Mouse (Mus musculus): Measurements from ENCODE around the gene U2af1. TPM values are rescaled to one million over a fixed set of nuclear protein-coding genes. Genes with fewer than 3 reads are reported as not detected.

Gene U2af1
- total and polyA plus RNA-seq, 3 experiments, result 211 to 928 (median 498) TPM

- Histone ChIP-seq H3K27me3 (ENCODE audit: control insufficient read depth in 1 of 2, insufficient read depth in 2 of 2, low read length in 2 of 2) (no peaks in the 10 kb centered on the region), H3K4me1 (ENCODE audit: control insufficient read depth in 1 of 2, insufficient read depth in 2 of 2, low read length in 2 of 2) (peaks cover 0 to 5% of the 10 kb centered on the region in 2 experiments; a peak in 3 of 4 replicates), H3K36me3 (ENCODE audit: control insufficient read depth in 1 of 2, insufficient read depth in 2 of 2, low read length in 2 of 2) (peaks cover 11 to 40% of the 10 kb centered on the region in 2 experiments), H3K9me3 (replicated peaks; ENCODE audit: insufficient read depth, low read length) (no peaks in the 10 kb centered on the region), H3K4me3 (ENCODE audit: control insufficient read depth in 1 of 2, insufficient read depth in 1 of 2, low read depth in 2 of 2, low read length in 2 of 2) (no peak overlapping the region), H3K27ac (ENCODE audit: control insufficient read depth, low read depth, low read length) (no peak overlapping the region), H3K9ac (ENCODE audit: control insufficient read depth, low read depth, low read length, poor library complexity, severe bottlenecking) (no peak overlapping the region), H3K79me2 (ENCODE audit: control insufficient read depth, insufficient read depth, low read length, poor library complexity) (peaks cover 35% of the 10 kb centered on the region)
- no peak for TF ChIP-seq ZNF384 (IDR thresholded peaks at IDR 0.05; ENCODE audit: low read depth, low read length)
- TF ChIP-seq ETS1 (IDR thresholded peaks at IDR 0.05; ENCODE audit: low read depth, low read length), result no peak
- no peak for TF ChIP-seq TBP (IDR thresholded peaks at IDR 0.05; ENCODE audit: low read depth, low read length)
- no peak for TF ChIP-seq E2F4 (IDR thresholded peaks at IDR 0.05; ENCODE audit: borderline replicate concordance, low read depth, low read length)
- no peak for TF ChIP-seq MXI1 (IDR thresholded peaks at IDR 0.05; ENCODE audit: low read depth, low read length)
- TF ChIP-seq POLR2A (IDR thresholded peaks at IDR 0.05; ENCODE audit: control insufficient read depth in 1 of 2, insufficient read depth in 1 of 2, low read depth in 1 of 2, low read length in 2 of 2, poor library complexity in 1 of 2), result peak in 1 of 2 experiments; percentile 14; a peak in 1 of 4 replicates
- no peak for DNase-seq (ENCODE audit: low read depth, low spot score)
Observed at GRCm38 (mm10) chr17:31653277-31653676, 5.4 kb downstream of the U2af1 start.

GRCm38 (mm10) chr17:31652152-31652551 is 6.5 kb downstream of the U2af1 start:
- peaks cover 0 to 2% of the 10 kb centered on the region in 2 experiments; a peak in 2 of 4 replicates for H3K4me1 ChIP-seq (ENCODE audit: control insufficient read depth in 1 of 2, insufficient read depth in 2 of 2, low read length in 2 of 2)
- H3K27me3 ChIP-seq (ENCODE audit: control insufficient read depth in 1 of 2, insufficient read depth in 2 of 2, low read length in 2 of 2), result no peaks in the 10 kb centered on the region
- DNase-seq (ENCODE audit: low read depth, low spot score), result no peak
- no peak overlapping the region for H3K9ac ChIP-seq (ENCODE audit: control insufficient read depth, low read depth, low read length, poor library complexity, severe bottlenecking)
- H3K27ac ChIP-seq (ENCODE audit: control insufficient read depth, low read depth, low read length), result no peak overlapping the region
- peaks cover 8 to 39% of the 10 kb centered on the region in 2 experiments for H3K36me3 ChIP-seq (ENCODE audit: control insufficient read depth in 1 of 2, insufficient read depth in 2 of 2, low read length in 2 of 2)
- peaks cover 24% of the 10 kb centered on the region for H3K79me2 ChIP-seq (ENCODE audit: control insufficient read depth, insufficient read depth, low read length, poor library complexity)
- H3K4me3 ChIP-seq (ENCODE audit: control insufficient read depth in 1 of 2, insufficient read depth in 1 of 2, low read depth in 2 of 2, low read length in 2 of 2), result no peak overlapping the region
- TF ChIP-seq ZMIZ1 (IDR thresholded peaks at IDR 0.05; ENCODE audit: low read depth, low read length) (no peak), MXI1 (IDR thresholded peaks at IDR 0.05; ENCODE audit: low read depth, low read length) (no peak), MYB (IDR thresholded peaks at IDR 0.05; ENCODE audit: low read depth, low read length) (no peak), GATA1 (IDR thresholded peaks at IDR 0.05; ENCODE audit: low read depth, low read length) (no peak), E2F4 (IDR thresholded peaks at IDR 0.05; ENCODE audit: borderline replicate concordance, low read depth, low read length) (no peak), SIN3A (IDR thresholded peaks at IDR 0.05; ENCODE audit: low read length) (no peak), UBTF (IDR thresholded peaks at IDR 0.05; ENCODE audit: borderline replicate concordance, insufficient read depth, low read depth, low read length) (no peak), MEF2A (IDR thresholded peaks at IDR 0.05; ENCODE audit: extremely low read depth, insufficient replicate concordance, low read depth, low read length, poor library complexity, severe bottlenecking) (no peak), CTCF (IDR thresholded peaks at IDR 0.05 in 2 of 3, conservative IDR thresholded peaks at IDR 0.05 in 1 of 3; ENCODE audit: control insufficient read depth in 1 of 3, insufficient read depth in 1 of 3, low read depth in 2 of 3, low read length in 3 of 3, poor library complexity in 1 of 3, severe bottlenecking in 1 of 3) (no peak), MYC (IDR thresholded peaks at IDR 0.05; ENCODE audit: low read depth, low read length) (no peak)
- H3K9me3 ChIP-seq (replicated peaks; ENCODE audit: insufficient read depth, low read length), result no peaks in the 10 kb centered on the region

Data from MEL (cell line).